Mouse (Mus musculus): ENCODE data around the gene Gm20708. TPM values are rescaled to one million over a fixed set of nuclear protein-coding genes. Genes with fewer than 3 reads are reported as not detected.

Gene Gm20708
- polyA plus RNA-seq, 1 experiment: 0.16 TPM

DNA sequence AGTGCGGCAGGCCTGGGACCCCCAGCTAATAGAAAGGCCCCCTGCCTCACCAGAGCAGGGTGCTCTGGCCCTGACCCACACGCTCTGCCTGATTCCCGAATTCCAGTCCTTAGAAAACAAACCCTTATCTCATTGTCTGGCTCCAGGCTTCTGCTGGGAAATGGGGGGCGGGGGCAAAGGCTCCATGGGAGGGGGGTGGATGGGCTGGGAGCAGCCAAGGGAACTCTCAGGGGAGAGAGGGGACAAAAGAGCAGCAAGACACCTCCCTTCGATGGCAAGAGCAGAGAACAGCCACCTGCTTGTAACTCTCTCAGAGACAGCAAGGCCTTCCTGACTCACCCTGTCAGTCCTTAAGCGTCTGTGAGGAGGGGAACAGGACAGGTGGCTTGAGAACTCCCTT lies 66.2 kb downstream of the Gm20708 start:
- TF ChIP-seq TAL1 (IDR thresholded peaks at IDR 0.05; ENCODE audit: low read length) (no peak), GATA1 (IDR thresholded peaks at IDR 0.05; ENCODE audit: low read length) (no peak)
- Histone ChIP-seq H3K4me1 (ENCODE audit: control insufficient read depth) (peaks cover 13% of the 10 kb centered on the region), H3K27me3 (ENCODE audit: control insufficient read depth) (peaks cover 43% of the 10 kb centered on the region), H3K36me3 (ENCODE audit: control insufficient read depth) (no peaks in the 10 kb centered on the region), H3K4me3 (replicated peaks) (no peak overlapping the region), H3K9me3 (ENCODE audit: control insufficient read depth, low read length) (no peaks in the 10 kb centered on the region)

GRCm38 (mm10) chr11:117877917-117878745 lies 68.7 kb downstream of the Gm20708 start:
- H3K27me3 ChIP-seq (ENCODE audit: control insufficient read depth): peaks cover 23% of the 10 kb centered on the region
- H3K4me3 ChIP-seq (replicated peaks): no peak overlapping the region
- no peak for TF ChIP-seq GATA1 (IDR thresholded peaks at IDR 0.05; ENCODE audit: low read length)
- no peak for TF ChIP-seq TAL1 (IDR thresholded peaks at IDR 0.05; ENCODE audit: low read length)
- no peaks in the 10 kb centered on the region for H3K9me3 ChIP-seq (ENCODE audit: control insufficient read depth, low read length)
- no peaks in the 10 kb centered on the region for H3K36me3 ChIP-seq (ENCODE audit: control insufficient read depth)
- H3K4me1 ChIP-seq (ENCODE audit: control insufficient read depth): peaks cover 11% of the 10 kb centered on the region

- Histone ChIP-seq H3K4me3 (replicated peaks) (no peak overlapping the region), H3K27me3 (ENCODE audit: control insufficient read depth) (peaks cover 16% of the 10 kb centered on the region), H3K36me3 (ENCODE audit: control insufficient read depth) (no peaks in the 10 kb centered on the region), H3K4me1 (ENCODE audit: control insufficient read depth) (peaks cover 8% of the 10 kb centered on the region), H3K9me3 (ENCODE audit: control insufficient read depth, low read length) (no peaks in the 10 kb centered on the region)
- TF ChIP-seq TAL1 (IDR thresholded peaks at IDR 0.05; ENCODE audit: low read length): no peak
- no peak for TF ChIP-seq GATA1 (IDR thresholded peaks at IDR 0.05; ENCODE audit: low read length)
Measured at GRCm38 (mm10) chr11:117878892-117879291, 69.4 kb downstream of the Gm20708 start.

- TF ChIP-seq GATA1 (IDR thresholded peaks at IDR 0.05; ENCODE audit: low read length) (no peak), TAL1 (IDR thresholded peaks at IDR 0.05; ENCODE audit: low read length) (no peak)
- peaks cover 8% of the 10 kb centered on the region for H3K4me1 ChIP-seq (ENCODE audit: control insufficient read depth)
Measured at GRCm38 (mm10) chr11:117879676-117880075, 70.2 kb downstream of the Gm20708 start.

DNA sequence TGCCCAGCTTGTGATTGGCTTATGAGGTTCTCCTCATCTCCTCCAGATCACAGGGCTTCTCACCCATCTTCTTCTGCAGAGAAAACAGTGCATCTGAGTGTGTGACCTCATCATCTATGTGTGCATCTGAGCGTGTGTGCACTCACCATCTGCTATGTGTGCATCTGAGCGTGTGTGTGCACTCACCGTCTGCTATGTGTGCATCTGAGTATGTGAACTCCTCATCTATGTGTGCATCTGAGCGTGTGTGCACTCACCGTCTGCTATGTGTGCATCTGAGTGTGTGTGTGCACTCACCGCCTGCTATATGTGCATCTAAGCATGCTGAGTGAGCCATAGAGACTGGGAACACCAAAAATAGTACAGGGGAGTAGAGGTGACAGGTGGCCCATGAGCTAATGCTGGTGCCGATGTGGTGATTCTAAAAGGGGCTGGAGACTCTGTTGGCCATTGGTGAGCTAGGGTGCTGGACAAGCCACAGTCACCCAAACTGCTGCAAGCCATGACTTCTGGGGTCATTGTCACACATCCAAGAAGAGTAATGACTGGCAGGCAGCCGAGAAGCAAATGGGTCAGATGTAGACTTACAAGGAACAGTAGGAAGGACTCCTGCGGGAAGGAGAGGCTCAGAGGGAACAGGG lies 71.0 kb downstream of the Gm20708 start:
- Histone ChIP-seq H3K4me3 (replicated peaks) (no peak overlapping the region), H3K27me3 (ENCODE audit: control insufficient read depth) (peaks cover 13% of the 10 kb centered on the region), H3K9me3 (ENCODE audit: control insufficient read depth, low read length) (no peaks in the 10 kb centered on the region), H3K36me3 (ENCODE audit: control insufficient read depth) (no peaks in the 10 kb centered on the region), H3K4me1 (ENCODE audit: control insufficient read depth) (peaks cover 8% of the 10 kb centered on the region)
- no peak for TF ChIP-seq GATA1 (IDR thresholded peaks at IDR 0.05; ENCODE audit: low read length)

More at GRCm38 (mm10) chr11:117879676-117880075, 70.2 kb downstream of the Gm20708 start:
- no peaks in the 10 kb centered on the region for H3K36me3 ChIP-seq (ENCODE audit: control insufficient read depth)
- peaks cover 13% of the 10 kb centered on the region for H3K27me3 ChIP-seq (ENCODE audit: control insufficient read depth)
- H3K9me3 ChIP-seq (ENCODE audit: control insufficient read depth, low read length): no peaks in the 10 kb centered on the region
- no peak overlapping the region for H3K4me3 ChIP-seq (replicated peaks)

DNA sequence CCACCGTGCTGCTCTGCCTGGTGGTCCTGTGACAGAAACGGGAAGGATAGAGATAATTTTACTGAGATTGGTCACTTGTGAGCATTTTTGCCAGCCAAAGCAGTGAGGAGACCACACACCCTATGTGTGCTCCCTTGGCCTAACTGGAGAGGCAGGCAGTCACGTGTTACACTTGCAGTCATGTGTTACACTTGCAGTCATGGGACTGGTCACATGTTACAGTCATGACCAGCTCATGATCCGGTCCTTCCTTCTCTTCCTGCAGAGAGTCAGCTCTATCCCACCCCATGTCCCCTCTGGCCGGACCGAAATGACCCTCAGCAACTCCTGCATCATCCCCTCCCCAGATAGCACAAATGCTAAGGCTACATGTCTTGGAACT lies 71.5 kb downstream of the Gm20708 start:
- Histone ChIP-seq H3K4me1 (ENCODE audit: control insufficient read depth) (peaks cover 8% of the 10 kb centered on the region), H3K9me3 (ENCODE audit: control insufficient read depth, low read length) (no peaks in the 10 kb centered on the region), H3K4me3 (replicated peaks) (no peak overlapping the region), H3K27me3 (ENCODE audit: control insufficient read depth) (peaks cover 13% of the 10 kb centered on the region), H3K36me3 (ENCODE audit: control insufficient read depth) (no peaks in the 10 kb centered on the region)
- TF ChIP-seq GATA1 (IDR thresholded peaks at IDR 0.05; ENCODE audit: low read length) (no peak), TAL1 (IDR thresholded peaks at IDR 0.05; ENCODE audit: low read length) (no peak)

DNA sequence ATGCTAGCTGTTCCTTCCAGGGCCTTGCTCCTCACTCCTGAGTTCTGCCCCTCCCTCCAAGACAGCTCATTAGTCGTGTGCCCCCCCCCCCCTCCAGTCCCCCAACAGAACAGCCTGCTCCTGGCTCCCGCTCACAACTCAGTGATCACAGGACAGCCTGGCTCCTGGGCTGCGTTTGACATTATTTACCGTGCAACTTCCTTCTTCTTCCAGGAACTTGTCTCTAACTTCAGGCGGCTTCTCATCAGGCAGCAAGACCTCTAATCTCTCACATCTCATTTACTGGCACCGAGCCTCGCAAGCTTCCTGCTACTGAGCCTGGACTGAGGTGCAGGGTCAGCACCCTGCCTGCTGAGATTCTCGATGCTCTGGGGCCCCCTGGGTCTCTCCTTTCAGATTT lies 72.3 kb downstream of the Gm20708 start:
- TF ChIP-seq TAL1 (IDR thresholded peaks at IDR 0.05; ENCODE audit: low read length): no peak
- TF ChIP-seq GATA1 (IDR thresholded peaks at IDR 0.05; ENCODE audit: low read length): no peak
- H3K36me3 ChIP-seq (ENCODE audit: control insufficient read depth): no peaks in the 10 kb centered on the region
- H3K27me3 ChIP-seq (ENCODE audit: control insufficient read depth): peaks cover 13% of the 10 kb centered on the region
- H3K9me3 ChIP-seq (ENCODE audit: control insufficient read depth, low read length): no peaks in the 10 kb centered on the region
- peaks cover 8% of the 10 kb centered on the region for H3K4me1 ChIP-seq (ENCODE audit: control insufficient read depth)
- H3K4me3 ChIP-seq (replicated peaks): no peak overlapping the region

DNA sequence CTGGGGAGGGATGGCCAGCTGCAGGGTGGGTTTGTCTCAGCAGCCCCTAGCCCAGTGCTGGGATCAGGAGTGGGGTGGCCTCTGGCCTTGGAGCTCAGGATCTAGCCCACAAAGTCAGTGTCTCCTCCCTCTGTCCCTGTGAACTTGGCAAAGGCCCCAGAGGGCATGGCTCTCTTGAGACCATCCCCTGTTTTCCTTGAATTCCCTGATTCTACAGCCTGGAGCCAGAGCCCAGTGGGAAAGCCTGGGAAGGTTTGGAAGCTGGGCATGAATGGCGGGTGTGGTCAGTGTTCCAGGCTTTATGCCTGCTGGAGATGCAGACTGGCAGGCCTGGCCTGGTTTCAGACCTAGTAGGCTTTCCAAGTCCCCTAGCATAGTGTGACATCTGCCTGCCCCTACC lies 72.7 kb downstream of the Gm20708 start:
- no peak overlapping the region for H3K4me3 ChIP-seq (replicated peaks)
- H3K9me3 ChIP-seq (ENCODE audit: control insufficient read depth, low read length): no peaks in the 10 kb centered on the region
- peaks cover 13% of the 10 kb centered on the region for H3K27me3 ChIP-seq (ENCODE audit: control insufficient read depth)
- TF ChIP-seq GATA1 (IDR thresholded peaks at IDR 0.05; ENCODE audit: low read length) (no peak), TAL1 (IDR thresholded peaks at IDR 0.05; ENCODE audit: low read length) (no peak)
- H3K4me1 ChIP-seq (ENCODE audit: control insufficient read depth): peaks cover 8% of the 10 kb centered on the region
- H3K36me3 ChIP-seq (ENCODE audit: control insufficient read depth): no peaks in the 10 kb centered on the region

GRCm38 (mm10) chr11:117886000-117886399 lies 76.5 kb downstream of the Gm20708 start:
- Histone ChIP-seq H3K4me1 (ENCODE audit: control insufficient read depth) (no peaks in the 10 kb centered on the region), H3K27me3 (ENCODE audit: control insufficient read depth) (peaks cover 31% of the 10 kb centered on the region)
- no peak for TF ChIP-seq TAL1 (IDR thresholded peaks at IDR 0.05; ENCODE audit: low read length)
- TF ChIP-seq GATA1 (IDR thresholded peaks at IDR 0.05; ENCODE audit: low read length): no peak

More at GRCm38 (mm10) chr11:117886000-117886399, 76.5 kb downstream of the Gm20708 start:
- Histone ChIP-seq H3K9me3 (ENCODE audit: control insufficient read depth, low read length) (no peaks in the 10 kb centered on the region), H3K4me3 (replicated peaks) (no peak overlapping the region), H3K36me3 (ENCODE audit: control insufficient read depth) (no peaks in the 10 kb centered on the region)
